Mouse (Mus musculus) limb, embryonic 11.5 days (tissue): ENCODE results near the gene Micu2. TPM values are rescaled to one million over a fixed set of nuclear protein-coding genes. Genes with fewer than 3 reads are reported as not detected.
"Not testable (repeated sequence)": the region's sequence is repeated elsewhere in the genome, so short reads cannot be mapped to it uniquely, and the experiment has no call there.

Experiments
- ATAC-seq: fragments of 200-750 bp; cut with Nextera tagmentation; 2 replicates; pipeline ENCODE4 v1.8.0; 2017; ENCODE audit warnings: low read depth; ENCODE audit not compliant: insufficient number of reproducible peaks, low FRiP score, low TSS enrichment
- DNase-seq: peaks from one replicate; pipeline ENCODE4 v3.0.0-alpha.2; 2015; ENCODE audit warnings: low spot score
- H3K27ac ChIP-seq: fragments of 300-500 bp; sonication (generic); replicated peaks from 2 replicates; pipeline ENCODE4 v1.5.1; 2014; ENCODE audit warnings: low read depth, mild to moderate bottlenecking, low read length
- H3K27me3 ChIP-seq: fragments of 300-500 bp; sonication (generic); 2 replicates; pipeline ENCODE4 v1.6.1; 2014; ENCODE audit warnings: mild to moderate bottlenecking, low read length, mixed read lengths; ENCODE audit not compliant: control insufficient read depth, insufficient read depth
- H3K36me3 ChIP-seq: fragments of 300-500 bp; sonication (generic); 2 replicates; pipeline ENCODE4 v1.6.1; 2014; ENCODE audit warnings: mild to moderate bottlenecking, low read length, moderate library complexity, mixed read lengths; ENCODE audit not compliant: control insufficient read depth, insufficient read depth
- H3K4me1 ChIP-seq: fragments of 300-500 bp; sonication (generic); 2 replicates; pipeline ENCODE4 v1.6.1; 2014; ENCODE audit warnings: low read length, mixed read lengths; ENCODE audit not compliant: control insufficient read depth, insufficient read depth
- H3K4me2 ChIP-seq: fragments of 300-500 bp; sonication (generic); 2 replicates; pipeline ENCODE4 v1.6.1; 2014; ENCODE audit warnings: low read depth, mild to moderate bottlenecking, moderate library complexity; ENCODE audit not compliant: severe bottlenecking
- H3K4me3 ChIP-seq: fragments of 300-500 bp; sonication (generic); 2 replicates; pipeline ENCODE4 v1.5.1; 2014; ENCODE audit warnings: low read depth, low read length
- H3K9ac ChIP-seq: fragments of 300-500 bp; sonication (generic); 2 replicates; pipeline ENCODE4 v1.6.1; 2014; ENCODE audit warnings: mild to moderate bottlenecking, low read length
- H3K9me3 ChIP-seq: fragments of 300-500 bp; sonication (generic); 2 replicates; pipeline ENCODE4 v1.6.1; 2016; ENCODE audit warnings: low read length; ENCODE audit not compliant: control insufficient read depth
- WGBS: fragments of 180-500 bp; shearing (Covaris S2); extraction: QIAGEN DNeasy Blood & Tissue Kit; methylation state at CpG from one replicate; pipeline ENCODE4 v1.1.7; 2014; 5-methylcytosine and 5-hydroxymethylcytosine counted together
- polyA plus RNA-seq: library from polyadenylated mRNA; unstranded; fragments of >200 nt; fragmentation: Nextera tagmentation; extraction: Ambion mirVana; gene quantifications from 2 replicates; pipeline ENCODE4 v1.2.1, GENCODE M21; 2014

The Micu2 gene
- polyA plus RNA-seq, 1 experiment from 2014 or later, result 53.8 TPM

DNA sequence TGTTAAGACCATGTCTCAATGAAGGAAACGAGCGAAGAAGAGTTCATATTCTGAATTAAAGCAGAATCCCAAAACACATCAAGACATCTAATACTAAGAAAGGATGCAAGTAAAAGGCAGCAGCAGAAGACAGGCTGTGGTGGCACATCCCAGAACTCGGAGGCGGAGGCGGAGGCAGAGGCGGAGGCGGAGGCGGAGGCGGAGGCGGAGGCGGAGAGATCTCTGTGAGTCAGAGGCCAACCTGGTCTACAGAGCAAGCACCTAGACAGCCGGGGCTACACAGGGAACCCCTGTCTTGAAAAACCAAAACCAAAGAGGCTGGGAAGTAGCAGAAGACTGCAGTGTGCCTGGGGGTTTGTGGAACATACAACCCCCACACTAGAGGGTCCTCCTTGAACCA is 102.2 kb downstream of the Micu2 start:
- Histone ChIP-seq H3K4me3 (no peak overlapping the region), H3K27me3 (no peaks in the 10 kb centered on the region), H3K4me2 (no peak overlapping the region), H3K27ac (no peak overlapping the region), H3K9ac (no peak overlapping the region), H3K36me3 (no peaks in the 10 kb centered on the region), H3K4me1 (no peaks in the 10 kb centered on the region), H3K9me3 (no peaks in the 10 kb centered on the region)
- no peak for ATAC-seq
- no peak for DNase-seq
- WGBS, result 97% methylated on average over 12 of the region's 12 CpGs

GRCm38 (mm10) chr14:57896088-57896871 is 102.8 kb downstream of the Micu2 start:
- H3K4me3 ChIP-seq, H3K27ac ChIP-seq, H3K4me1 ChIP-seq, H3K27me3 ChIP-seq, ATAC-seq, H3K9ac ChIP-seq, H3K36me3 ChIP-seq, H3K9me3 ChIP-seq, DNase-seq, H3K4me2 ChIP-seq: not testable (repeated sequence)
- 86% methylated on average over 8 of the region's 8 CpGs for WGBS

- H3K4me3 ChIP-seq, result no peak overlapping the region
- no peak for DNase-seq
- no peaks in the 10 kb centered on the region for H3K9me3 ChIP-seq
- H3K9ac ChIP-seq, result no peak overlapping the region
- H3K4me2 ChIP-seq, result no peak overlapping the region
- H3K36me3 ChIP-seq, result no peaks in the 10 kb centered on the region
- no peaks in the 10 kb centered on the region for H3K27me3 ChIP-seq
- ATAC-seq, result no peak
- no peak overlapping the region for H3K27ac ChIP-seq
- no peaks in the 10 kb centered on the region for H3K4me1 ChIP-seq
- 84% methylated on average over 2 of the region's 2 CpGs for WGBS
Measured at GRCm38 (mm10) chr14:57894346-57894745, 104.7 kb downstream of the Micu2 start.

- Histone ChIP-seq H3K27me3 (no peaks in the 10 kb centered on the region), H3K27ac (no peak overlapping the region), H3K36me3 (no peaks in the 10 kb centered on the region), H3K4me2 (no peak overlapping the region), H3K9me3 (no peaks in the 10 kb centered on the region), H3K4me3 (no peak overlapping the region), H3K4me1 (no peaks in the 10 kb centered on the region), H3K9ac (no peak overlapping the region)
- DNase-seq (no peak), ATAC-seq (no peak)
- WGBS, result 95% methylated on average over 1 of the region's 1 CpGs
Measured at GRCm38 (mm10) chr14:57892961-57893360, 106.1 kb downstream of the Micu2 start.

- Histone ChIP-seq H3K36me3 (no peaks in the 10 kb centered on the region), H3K9ac (peak within 1 kb of the TSS; percentile 94), H3K4me1 (no peaks in the 10 kb centered on the region), H3K9me3 (no peaks in the 10 kb centered on the region), H3K27ac (peak within 1 kb of the TSS; percentile 55; the same call in 1 of the 2 replicates), H3K4me3 (peak within 1 kb of the TSS; percentile 92), H3K4me2 (peak within 1 kb of the TSS; percentile 59), H3K27me3 (no peaks in the 10 kb centered on the region)
- WGBS, result 3% methylated on average over 64 of the region's 65 CpGs
- DNase-seq, result peak; percentile 98
- peak; percentile 95 for ATAC-seq
Measured at GRCm38 (mm10) chr14:57890011-57890842, 108.8 kb downstream of the Micu2 start, which contains the start of gene Zdhhc20. Gene Zdhhc20, minus strand, starts transcription at chr14:57890276.

- H3K4me2 ChIP-seq, result peak overlapping the region; percentile 59
- WGBS, result under 1% methylated on average over 37 of the region's 37 CpGs
- ATAC-seq, result no peak; the same call in 1 of the 2 replicates
Measured at GRCm38 (mm10) chr14:57889541-57890010, 109.5 kb downstream of the Micu2 start.

DNA sequence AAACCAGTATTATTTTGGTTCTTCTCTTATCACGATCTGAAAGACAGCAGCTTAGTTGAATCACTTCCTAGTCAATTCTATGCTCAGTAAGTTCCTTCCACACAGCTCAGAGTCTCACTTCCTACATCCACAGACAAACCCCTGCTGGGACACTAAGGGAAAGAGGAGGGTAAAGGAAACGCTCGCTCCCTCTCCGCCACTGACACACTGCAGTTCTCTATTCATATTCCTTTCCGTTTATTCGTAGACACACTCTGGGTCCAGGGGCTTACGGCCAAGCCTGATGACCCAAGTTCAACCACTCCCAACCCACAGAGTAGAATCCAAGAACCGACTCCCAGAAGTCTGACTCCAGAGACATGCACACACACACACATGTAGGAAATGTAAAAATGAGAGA is 111.9 kb downstream of the Micu2 start:
- no peaks in the 10 kb centered on the region for H3K27me3 ChIP-seq
- no peak overlapping the region for H3K4me3 ChIP-seq
- DNase-seq (no peak), ATAC-seq (no peak)
- no peak overlapping the region for H3K4me2 ChIP-seq
- no peaks in the 10 kb centered on the region for H3K9me3 ChIP-seq
- 92% methylated on average over 8 of the region's 8 CpGs for WGBS
- H3K27ac ChIP-seq, result no peak overlapping the region
- no peaks in the 10 kb centered on the region for H3K4me1 ChIP-seq
- H3K36me3 ChIP-seq, result no peaks in the 10 kb centered on the region
- no peak overlapping the region for H3K9ac ChIP-seq

More at GRCm38 (mm10) chr14:57889541-57890010, 109.5 kb downstream of the Micu2 start:
- Histone ChIP-seq H3K9me3 (no peaks in the 10 kb centered on the region), H3K36me3 (no peaks in the 10 kb centered on the region), H3K4me3 (peak overlapping the region; percentile 92), H3K4me1 (no peaks in the 10 kb centered on the region), H3K9ac (peak overlapping the region; percentile 94), H3K27me3 (no peaks in the 10 kb centered on the region), H3K27ac (peak overlapping the region; percentile 55; the same call in 1 of the 2 replicates)
- DNase-seq, result peak; percentile 72

DNA sequence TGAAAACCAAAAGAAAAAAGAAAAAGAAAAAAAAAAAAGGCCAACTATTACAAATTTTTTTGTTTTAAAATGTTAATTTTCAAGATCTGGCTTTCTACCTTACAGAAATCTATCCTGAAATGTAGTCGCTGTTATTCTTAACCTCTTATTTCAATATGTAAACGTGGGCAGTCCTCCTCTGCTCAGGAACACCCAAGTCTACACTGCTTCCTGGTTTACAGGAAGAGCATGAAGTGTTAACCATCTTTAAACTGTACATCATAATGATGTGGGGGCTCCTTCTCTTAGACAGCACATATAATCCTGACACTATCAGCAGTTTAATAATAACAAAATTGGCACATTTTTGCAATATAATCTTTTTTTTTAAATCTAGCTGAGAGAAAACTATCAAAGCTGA is 113.0 kb downstream of the Micu2 start:
- Histone ChIP-seq H3K4me1 (no peaks in the 10 kb centered on the region), H3K9me3 (no peaks in the 10 kb centered on the region), H3K27me3 (no peaks in the 10 kb centered on the region), H3K4me2 (no peak overlapping the region), H3K27ac (no peak overlapping the region), H3K9ac (no peak overlapping the region), H3K36me3 (no peaks in the 10 kb centered on the region), H3K4me3 (no peak overlapping the region)
- ATAC-seq (no peak), DNase-seq (no peak)
- 89% methylated on average over 2 of the region's 2 CpGs for WGBS
